Mouse (Mus musculus) R1 (cell line): ENCODE measurements around the gene Cd300lf.

ENCODE experiments used
- DNase-seq: peaks from one replicate; pipeline ENCODE4 v3.0.0-alpha.2; 2018; ENCODE audit warnings: low read depth, low spot score

The Cd300lf gene

GRCm38 (mm10) chr11:115106638-115107037, 27.2 kb downstream of the Cd300lf start:
- DNase-seq, result no peak

GRCm38 (mm10) chr11:115104769-115105563, 28.8 kb downstream of the Cd300lf start:
- DNase-seq, result peak; percentile 17

GRCm38 (mm10) chr11:115103470-115104413, 30.1 kb downstream of the Cd300lf start:
- DNase-seq, result peak; percentile 100

- no peak for DNase-seq
Observed at GRCm38 (mm10) chr11:115102116-115102515, 31.7 kb downstream of the Cd300lf start.

- peak; percentile 76 for DNase-seq
Observed at GRCm38 (mm10) chr11:115101615-115102051, 32.2 kb downstream of the Cd300lf start.

- no peak for DNase-seq
Observed at GRCm38 (mm10) chr11:115100741-115101140, 33.1 kb downstream of the Cd300lf start.

- no peak for DNase-seq
Observed at GRCm38 (mm10) chr11:115100032-115100621, 33.7 kb downstream of the Cd300lf start.

- peak; percentile 52 for DNase-seq
Observed at GRCm38 (mm10) chr11:115099241-115099840, 34.5 kb downstream of the Cd300lf start.

- DNase-seq, result no peak
Observed at GRCm38 (mm10) chr11:115098203-115098932, 35.4 kb downstream of the Cd300lf start.

GRCm38 (mm10) chr11:115092140-115092539, 41.7 kb downstream of the Cd300lf start:
- no peak for DNase-seq

- DNase-seq, result peak; percentile 59
Observed at GRCm38 (mm10) chr11:115091362-115091901, 42.4 kb downstream of the Cd300lf start, which contains the start of gene Rab37. Rab37 (plus strand) TSS chr11:115091431.

- peak; percentile 62 for DNase-seq
Observed at GRCm38 (mm10) chr11:115089853-115090252, 43.9 kb downstream of the Cd300lf start.

GRCm38 (mm10) chr11:115086213-115086612, 47.6 kb downstream of the Cd300lf start:
- DNase-seq, result no peak

GRCm38 (mm10) chr11:115085064-115085463, 48.7 kb downstream of the Cd300lf start:
- DNase-seq, result no peak

GRCm38 (mm10) chr11:115084595-115084994, 49.2 kb downstream of the Cd300lf start:
- peak; percentile 32 for DNase-seq

- DNase-seq, result peak; percentile 80
Observed at GRCm38 (mm10) chr11:115083376-115084139, 50.2 kb downstream of the Cd300lf start.

GRCm38 (mm10) chr11:115082196-115082595, 51.6 kb downstream of the Cd300lf start:
- no peak for DNase-seq

GRCm38 (mm10) chr11:115081373-115081772, 52.4 kb downstream of the Cd300lf start:
- DNase-seq, result peak; percentile 78

GRCm38 (mm10) chr11:115080886-115081285, 52.9 kb downstream of the Cd300lf start:
- peak; percentile 88 for DNase-seq

- no peak for DNase-seq
Observed at GRCm38 (mm10) chr11:115078680-115079079, 55.1 kb downstream of the Cd300lf start.
